Mouse (Mus musculus) forebrain, embryonic 16.5 days (tissue): ENCODE measurements around the gene Ppp2r2c. TPM values are rescaled to one million over a fixed set of nuclear protein-coding genes. Genes with fewer than 3 reads are reported as not detected.

Experiments used
- ATAC-seq: fragments of 200-750 bp; cut with Nextera tagmentation; 2 replicates; pipeline ENCODE4 v1.8.0; 2017; ENCODE audit warnings: mild to moderate bottlenecking, moderate library complexity
- H3K27ac ChIP-seq: fragments of 300-500 bp; sonication (generic); 2 replicates; pipeline ENCODE4 v1.5.1; 2014; ENCODE audit warnings: low read length, control low read depth
- H3K27me3 ChIP-seq: fragments of 300-500 bp; sonication (generic); replicated peaks from 2 replicates; pipeline ENCODE4 v1.6.1; 2014; ENCODE audit warnings: low read length; ENCODE audit not compliant: control insufficient read depth, insufficient read depth
- H3K36me3 ChIP-seq: fragments of 300-500 bp; sonication (generic); 2 replicates; pipeline ENCODE4 v1.6.1; 2014; ENCODE audit not compliant: control insufficient read depth, insufficient read depth
- H3K4me1 ChIP-seq: fragments of 300-500 bp; sonication (generic); replicated peaks from 2 replicates; pipeline ENCODE4 v1.6.1; 2014; ENCODE audit warnings: low read length; ENCODE audit not compliant: control insufficient read depth, insufficient read depth
- H3K4me2 ChIP-seq: fragments of 300-500 bp; sonication (generic); 2 replicates; pipeline ENCODE4 v1.6.1; 2014; ENCODE audit warnings: mild to moderate bottlenecking, low read length, control low read depth
- H3K4me3 ChIP-seq: fragments of 300-500 bp; sonication (generic); replicated peaks from 2 replicates; pipeline ENCODE4 v1.5.1; 2014; ENCODE audit warnings: mild to moderate bottlenecking, low read length, control low read depth
- H3K9ac ChIP-seq: fragments of 300-500 bp; sonication (generic); replicated peaks from 2 replicates; pipeline ENCODE4 v1.6.1; 2014; ENCODE audit warnings: low read depth, low read length, control low read depth
- H3K9me3 ChIP-seq: fragments of 300-500 bp; sonication (generic); 2 replicates; pipeline ENCODE4 v1.6.1; 2016; ENCODE audit warnings: low read length; ENCODE audit not compliant: control insufficient read depth
- WGBS: fragments of 180-500 bp; shearing (Covaris S2); extraction: QIAGEN DNeasy Blood & Tissue Kit; methylation state at CpG from one replicate; pipeline ENCODE4 v1.1.7; 2014; 5-methylcytosine and 5-hydroxymethylcytosine counted together
- polyA plus RNA-seq: library from polyadenylated mRNA; unstranded; fragments of >200 nt; fragmentation: Nextera tagmentation; extraction: Ambion mirVana; gene quantifications from 2 replicates; pipeline ENCODE4 v1.2.1, GENCODE M21; 2015

Ppp2r2c gene
- polyA plus RNA-seq, 1 experiment from 2014 or later, result 38.3 TPM

DNA sequence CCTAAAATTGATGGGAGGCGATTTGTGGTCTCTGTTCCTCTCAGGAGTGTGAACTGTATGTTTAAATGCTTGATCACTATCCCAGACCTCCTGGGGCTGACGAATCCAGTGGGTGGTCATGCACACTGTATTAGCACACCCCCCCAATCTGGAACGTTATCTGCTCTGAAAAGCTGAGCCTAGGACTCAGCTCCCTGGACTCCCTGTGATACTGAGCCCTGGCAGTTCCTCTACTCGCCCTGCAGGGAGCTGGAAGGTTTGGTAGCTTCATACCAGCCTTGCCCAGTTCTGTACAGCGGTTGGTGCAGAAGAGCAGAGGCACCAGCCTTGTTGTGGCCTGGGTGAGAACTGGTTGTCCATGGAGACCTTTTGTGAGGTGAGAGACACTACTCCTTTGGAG, 31.1 kb downstream of the Ppp2r2c start:
- 76% methylated on average over 5 of the region's 5 CpGs for WGBS
- Histone ChIP-seq H3K4me2 (no peak overlapping the region), H3K9ac (no peak overlapping the region), H3K9me3 (no peaks in the 10 kb centered on the region), H3K4me1 (peaks cover 22% of the 10 kb centered on the region), H3K36me3 (no peaks in the 10 kb centered on the region), H3K27me3 (no peaks in the 10 kb centered on the region), H3K4me3 (no peak overlapping the region), H3K27ac (no peak overlapping the region)
- no peak for ATAC-seq

DNA sequence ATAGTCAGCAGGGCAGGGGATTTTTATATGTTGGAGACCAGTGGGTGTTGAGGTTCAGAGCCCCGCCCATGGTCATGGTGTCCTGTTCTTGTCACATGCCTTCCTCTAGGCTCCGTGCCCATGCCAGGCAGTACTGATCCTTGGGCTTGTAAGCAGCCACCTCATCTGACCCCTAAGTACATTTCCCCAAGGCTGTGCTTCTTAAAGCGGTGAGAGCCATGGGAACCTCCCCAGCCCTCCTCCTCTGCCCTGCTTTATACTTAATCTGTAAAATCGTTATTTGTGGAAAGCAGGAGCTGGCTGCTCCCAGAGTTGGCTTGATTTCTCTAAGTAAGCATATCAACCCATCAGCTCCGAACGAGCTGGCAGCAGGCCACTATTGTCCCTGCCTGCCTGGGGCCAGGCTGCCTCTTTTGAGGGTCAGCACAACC, 31.9 kb downstream of the Ppp2r2c start:
- 34% methylated on average over 6 of the region's 6 CpGs for WGBS
- peak overlapping the region; percentile 16; the same call in 1 of the 2 replicates for H3K9ac ChIP-seq
- H3K4me1 ChIP-seq, result peaks cover 19% of the 10 kb centered on the region
- H3K27me3 ChIP-seq, result no peaks in the 10 kb centered on the region
- no peak overlapping the region for H3K4me2 ChIP-seq
- no peaks in the 10 kb centered on the region for H3K36me3 ChIP-seq
- peak overlapping the region; percentile 11 for H3K27ac ChIP-seq
- peak; percentile 24 for ATAC-seq
- no peaks in the 10 kb centered on the region for H3K9me3 ChIP-seq
- H3K4me3 ChIP-seq, result no peak overlapping the region

DNA sequence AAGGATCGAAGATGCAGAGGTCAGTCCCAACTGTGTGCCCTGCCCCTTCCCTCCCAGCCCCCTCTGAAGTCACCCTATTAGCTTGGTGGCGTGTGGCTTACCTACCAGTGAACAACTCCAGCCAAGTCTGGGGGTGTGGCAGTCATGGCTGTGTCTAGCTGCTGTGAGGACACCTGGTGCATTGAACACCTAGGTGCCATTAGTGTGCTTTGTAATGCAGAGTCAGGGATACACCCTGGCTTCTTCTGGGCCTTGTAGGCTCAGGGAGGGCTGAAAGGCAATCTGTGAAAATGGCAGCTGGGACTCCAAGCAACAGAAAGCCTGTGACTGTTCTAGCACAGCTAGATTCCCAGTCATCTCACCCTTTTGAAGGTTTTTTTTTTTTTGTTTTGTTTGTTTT, 34.5 kb downstream of the Ppp2r2c start:
- no peaks in the 10 kb centered on the region for H3K27me3 ChIP-seq
- H3K4me3 ChIP-seq, result no peak overlapping the region
- no peak overlapping the region for H3K9ac ChIP-seq
- no peak overlapping the region for H3K4me2 ChIP-seq
- ATAC-seq, result no peak
- H3K27ac ChIP-seq, result no peak overlapping the region
- H3K36me3 ChIP-seq, result no peaks in the 10 kb centered on the region
- peaks cover 18% of the 10 kb centered on the region for H3K4me1 ChIP-seq
- 82% methylated on average over 2 of the region's 2 CpGs for WGBS
- H3K9me3 ChIP-seq, result no peaks in the 10 kb centered on the region

DNA sequence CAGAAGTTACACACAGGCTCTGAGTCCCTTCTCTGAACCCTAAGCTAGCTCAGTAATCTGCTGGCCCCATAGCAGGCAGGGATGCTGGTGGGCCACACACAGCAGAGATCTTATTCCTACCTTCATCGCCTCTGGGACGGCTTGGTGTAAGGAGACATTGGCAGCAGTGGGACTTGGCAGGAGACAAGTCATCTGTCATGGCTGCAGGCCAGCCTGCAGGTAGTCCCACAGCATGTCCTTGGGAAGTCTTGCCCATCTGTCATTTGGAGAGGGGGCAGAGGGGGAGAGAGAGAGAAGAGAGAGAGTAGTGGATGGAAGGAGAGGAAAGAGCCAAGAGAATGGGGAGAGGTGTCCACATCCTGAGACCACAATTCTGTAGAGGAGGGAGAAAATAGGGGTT, 35.8 kb downstream of the Ppp2r2c start:
- H3K36me3 ChIP-seq, result no peaks in the 10 kb centered on the region
- H3K9me3 ChIP-seq, result no peaks in the 10 kb centered on the region
- H3K4me2 ChIP-seq, result no peak overlapping the region
- no peak overlapping the region for H3K9ac ChIP-seq
- 40% methylated on average over 2 of the region's 2 CpGs for WGBS
- no peaks in the 10 kb centered on the region for H3K27me3 ChIP-seq
- H3K4me3 ChIP-seq, result no peak overlapping the region
- no peak overlapping the region for H3K27ac ChIP-seq
- ATAC-seq, result no peak
- peaks cover 7% of the 10 kb centered on the region for H3K4me1 ChIP-seq

DNA sequence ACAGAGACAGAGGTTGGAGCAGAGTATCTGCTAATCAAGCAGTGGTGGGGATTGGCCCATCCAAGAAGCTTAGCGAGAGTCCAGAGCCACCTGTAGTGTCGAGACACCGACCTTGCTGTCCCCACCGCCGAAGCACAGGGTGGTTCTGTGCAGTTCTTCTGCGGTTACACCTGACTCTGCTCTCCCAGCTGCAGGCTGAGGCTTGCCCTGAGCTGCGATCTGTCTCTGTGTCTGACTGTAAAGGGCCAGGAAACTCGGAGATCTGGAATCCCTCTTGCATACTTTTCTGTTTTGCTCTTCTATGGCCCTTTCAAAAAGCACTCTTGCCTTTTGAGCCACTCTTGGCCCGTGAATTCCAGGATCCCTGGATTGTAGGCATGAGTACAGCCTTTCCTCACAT, 36.4 kb downstream of the Ppp2r2c start:
- Histone ChIP-seq H3K4me3 (no peak overlapping the region), H3K9me3 (no peaks in the 10 kb centered on the region), H3K36me3 (no peaks in the 10 kb centered on the region), H3K27ac (no peak overlapping the region), H3K4me1 (peaks cover 6% of the 10 kb centered on the region), H3K9ac (no peak overlapping the region), H3K27me3 (no peaks in the 10 kb centered on the region), H3K4me2 (no peak overlapping the region)
- ATAC-seq, result no peak
- 75% methylated on average over 9 of the region's 9 CpGs for WGBS

DNA sequence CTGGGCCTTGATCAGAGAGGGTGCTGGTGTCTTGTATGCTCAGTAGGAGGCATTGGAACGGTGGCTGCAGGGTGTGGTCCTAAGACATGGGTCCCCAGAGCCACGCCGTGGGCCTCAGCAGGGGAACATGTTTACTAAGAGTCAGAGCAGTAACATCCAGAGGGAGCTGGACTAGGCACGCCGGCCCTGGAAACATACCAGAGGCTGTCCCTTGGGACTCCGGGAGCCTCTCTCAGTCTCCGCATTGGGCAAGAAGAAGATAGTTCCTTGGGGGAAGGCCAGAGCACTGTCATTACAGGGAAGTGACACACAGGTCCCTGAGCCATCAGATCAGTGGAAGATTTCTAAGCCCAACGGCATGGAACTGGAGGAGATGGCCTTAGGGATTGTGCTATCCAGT, 36.9 kb downstream of the Ppp2r2c start:
- 78% methylated on average over 8 of the region's 8 CpGs for WGBS
- Histone ChIP-seq H3K9me3 (no peaks in the 10 kb centered on the region), H3K9ac (no peak overlapping the region), H3K27me3 (no peaks in the 10 kb centered on the region), H3K36me3 (no peaks in the 10 kb centered on the region), H3K27ac (no peak overlapping the region), H3K4me2 (no peak overlapping the region), H3K4me3 (no peak overlapping the region), H3K4me1 (peaks cover 4% of the 10 kb centered on the region)
- ATAC-seq, result no peak

DNA sequence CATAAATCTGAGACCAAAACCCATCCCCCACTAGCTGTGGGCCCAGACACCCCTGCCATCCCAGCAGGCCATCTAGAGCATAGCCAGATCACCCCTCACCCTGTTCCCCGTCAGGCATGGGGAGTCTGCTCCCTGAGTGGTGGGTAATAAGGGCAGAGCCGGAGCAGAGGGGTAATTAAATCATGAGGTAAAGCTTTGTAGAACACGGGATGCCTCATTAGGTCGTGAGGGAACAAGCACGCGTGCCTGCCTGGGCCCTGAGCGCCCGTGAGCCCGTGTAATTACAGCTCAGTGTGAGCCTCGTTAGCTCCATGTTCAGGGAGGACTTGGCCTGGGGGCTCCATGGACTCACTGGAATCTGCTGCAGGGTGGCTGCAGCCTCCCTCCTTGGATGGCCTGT, 39.4 kb downstream of the Ppp2r2c start:
- peaks cover 3% of the 10 kb centered on the region for H3K4me1 ChIP-seq
- no peak for ATAC-seq
- WGBS, result 6% methylated on average over 10 of the region's 10 CpGs

DNA sequence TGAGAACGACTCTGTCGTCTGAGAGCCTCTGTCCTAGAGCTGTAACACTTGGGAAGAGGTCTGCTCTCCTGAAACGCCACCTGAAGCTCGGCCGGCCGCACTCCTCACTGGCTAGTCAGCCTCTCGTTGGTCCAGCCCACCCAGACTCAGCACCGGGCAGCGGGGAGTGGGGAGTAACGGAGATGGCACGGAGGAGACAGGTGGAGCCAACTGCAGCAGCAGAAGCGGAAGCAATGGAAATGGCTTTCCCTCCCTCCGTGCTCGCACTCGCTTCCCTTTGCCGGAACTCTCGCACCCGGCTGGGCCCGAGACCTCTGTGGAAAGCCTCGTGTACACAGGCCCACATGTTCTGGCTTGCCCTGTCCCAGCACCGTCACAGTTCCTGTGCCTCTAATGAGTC, 41.2 kb downstream of the Ppp2r2c start:
- Histone ChIP-seq H3K4me2 (no peak overlapping the region), H3K36me3 (no peaks in the 10 kb centered on the region), H3K9ac (no peak overlapping the region), H3K9me3 (no peaks in the 10 kb centered on the region), H3K27me3 (no peaks in the 10 kb centered on the region), H3K4me1 (peaks cover 3% of the 10 kb centered on the region), H3K4me3 (no peak overlapping the region), H3K27ac (no peak overlapping the region)
- ATAC-seq, result no peak
- WGBS, result 89% methylated on average over 21 of the region's 21 CpGs

More for the DNA sequence above, 39.4 kb downstream of the Ppp2r2c start:
- no peaks in the 10 kb centered on the region for H3K27me3 ChIP-seq
- H3K36me3 ChIP-seq, result no peaks in the 10 kb centered on the region
- H3K9me3 ChIP-seq, result no peaks in the 10 kb centered on the region
- no peak overlapping the region for H3K4me3 ChIP-seq
- no peak overlapping the region for H3K27ac ChIP-seq
- no peak overlapping the region for H3K4me2 ChIP-seq
- H3K9ac ChIP-seq, result no peak overlapping the region

DNA sequence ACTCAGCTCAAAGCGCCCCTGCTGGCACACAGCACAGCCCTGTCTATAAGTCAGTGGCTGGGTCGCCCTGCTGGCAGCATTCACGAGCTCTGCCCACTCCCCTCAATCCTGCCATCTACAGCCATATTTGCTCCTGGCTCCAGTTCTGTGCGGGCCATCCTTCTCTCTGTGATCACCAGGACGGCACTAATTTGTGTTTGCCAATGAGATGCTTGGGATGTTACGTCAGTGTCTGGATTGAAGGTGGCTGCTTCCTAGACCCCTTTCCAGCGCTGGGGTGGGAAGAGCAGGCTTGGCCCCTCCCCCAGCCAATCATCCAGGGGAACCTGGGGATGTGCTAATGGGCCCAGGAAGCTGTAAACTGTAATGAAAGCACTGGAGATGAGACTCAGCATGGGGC, 42.7 kb downstream of the Ppp2r2c start:
- 17% methylated on average over 7 of the region's 7 CpGs for WGBS
- H3K27ac ChIP-seq, result no peak overlapping the region
- peak; percentile 27; the same call in 1 of the 2 replicates for ATAC-seq

DNA sequence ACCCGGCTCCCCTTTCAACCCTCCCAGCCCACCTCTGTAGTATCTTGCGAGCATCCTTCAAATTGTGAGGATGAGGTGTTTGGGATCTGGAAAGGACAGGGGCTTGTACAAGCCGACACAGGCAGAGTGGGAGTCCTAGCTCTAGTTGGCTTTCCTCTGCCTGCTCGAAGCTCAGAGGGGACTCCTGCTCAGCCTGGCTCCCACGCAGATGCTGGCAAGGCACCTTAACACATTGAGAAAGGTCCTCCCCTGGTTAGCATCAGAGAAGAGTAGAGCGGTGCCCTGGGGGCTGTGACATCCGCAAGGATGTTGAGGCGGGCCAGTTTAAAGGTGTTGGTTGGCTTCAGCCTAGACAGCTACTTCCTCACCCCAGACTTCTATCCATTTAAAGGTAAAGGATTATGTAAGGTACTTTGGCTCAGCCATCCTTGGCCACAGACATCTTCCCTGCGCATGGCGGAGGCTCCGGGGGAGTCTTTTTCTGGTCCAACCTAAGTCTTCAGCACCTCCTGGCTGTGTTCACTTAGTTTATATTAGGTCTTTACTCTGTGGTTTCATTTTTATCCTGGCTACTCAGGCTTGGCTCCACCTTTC, 43.5 kb downstream of the Ppp2r2c start:
- H3K9me3 ChIP-seq, result no peaks in the 10 kb centered on the region
- H3K9ac ChIP-seq, result no peak overlapping the region
- no peak for ATAC-seq
- no peak overlapping the region for H3K4me3 ChIP-seq
- no peak overlapping the region for H3K27ac ChIP-seq
- H3K4me2 ChIP-seq, result no peak overlapping the region
- no peaks in the 10 kb centered on the region for H3K36me3 ChIP-seq
- no peaks in the 10 kb centered on the region for H3K27me3 ChIP-seq
- peaks cover 3% of the 10 kb centered on the region for H3K4me1 ChIP-seq
- 78% methylated on average over 11 of the region's 11 CpGs for WGBS

More for the DNA sequence above, 42.7 kb downstream of the Ppp2r2c start:
- no peak overlapping the region for H3K9ac ChIP-seq
- H3K36me3 ChIP-seq, result no peaks in the 10 kb centered on the region
- H3K4me2 ChIP-seq, result no peak overlapping the region
- H3K4me3 ChIP-seq, result no peak overlapping the region
- H3K9me3 ChIP-seq, result no peaks in the 10 kb centered on the region
- no peaks in the 10 kb centered on the region for H3K27me3 ChIP-seq
- H3K4me1 ChIP-seq, result peaks cover 3% of the 10 kb centered on the region
